Mouse (Mus musculus) layer of hippocampus, adult 8-10 months (tissue): ENCODE data around the gene Gm6904. TPM values are rescaled to one million over a fixed set of nuclear protein-coding genes. Genes with fewer than 3 reads are reported as not detected.
"Not testable (repeated sequence)": the region's sequence is repeated elsewhere in the genome, so short reads cannot be mapped to it uniquely, and the experiment has no call there.

Experiments
- DNase-seq, 2 experiments: peaks; one replicate each; pipeline ENCODE4 v3.0.0; 2022; ENCODE audit warnings: low spot score in 2 of 2
- total RNA-seq, 4 experiments: library from RNA; stranded (reverse); gene quantifications; 2 replicates each; pipeline ENCODE4 v1.2.4; 2022

Gm6904 gene
- total RNA-seq, result not detected

- no peak for DNase-seq
Observed at GRCm38 (mm10) chr14:59260056-59260455, at the start of gene Gm6904. Gene Gm6904 (minus strand): TSS chr14:59260216.

- DNase-seq, result not testable (repeated sequence)
Observed at GRCm38 (mm10) chr14:59297391-59297790, 37.4 kb upstream of the Gm6904 start, which contains the start of gene Phf11a. Gene Phf11a (minus strand): TSS chr14:59297522.

- not testable (repeated sequence) for DNase-seq
Observed at GRCm38 (mm10) chr14:59291769-59292168, 31.8 kb upstream of the Gm6904 start.

GRCm38 (mm10) chr14:59274961-59275360 lies 14.9 kb upstream of the Gm6904 start:
- DNase-seq, result not testable (repeated sequence)

- DNase-seq, result not testable (repeated sequence)
Observed at GRCm38 (mm10) chr14:59255861-59256260, 4.2 kb downstream of the Gm6904 start.

- DNase-seq, result not testable (repeated sequence)
Observed at GRCm38 (mm10) chr14:59250350-59250749, 9.7 kb downstream of the Gm6904 start.

- no peak for DNase-seq
Observed at GRCm38 (mm10) chr14:59233635-59234034, 26.4 kb downstream of the Gm6904 start.

- no peak for DNase-seq
Observed at GRCm38 (mm10) chr14:59232003-59232402, 28.0 kb downstream of the Gm6904 start.

GRCm38 (mm10) chr14:59230331-59230966 lies 29.6 kb downstream of the Gm6904 start:
- DNase-seq, result peak in 1 of 2 experiments; percentile 21

GRCm38 (mm10) chr14:59229822-59230221 lies 30.2 kb downstream of the Gm6904 start:
- DNase-seq, result no peak

- DNase-seq, result no peak
Observed at GRCm38 (mm10) chr14:59226240-59226639, 33.8 kb downstream of the Gm6904 start.

GRCm38 (mm10) chr14:59219241-59219640 lies 40.8 kb downstream of the Gm6904 start:
- no peak for DNase-seq

GRCm38 (mm10) chr14:59209816-59210215 lies 50.2 kb downstream of the Gm6904 start:
- no peak for DNase-seq

- no peak for DNase-seq
Observed at GRCm38 (mm10) chr14:59209003-59209402, 51.0 kb downstream of the Gm6904 start.

GRCm38 (mm10) chr14:59205976-59206583 lies 53.9 kb downstream of the Gm6904 start:
- DNase-seq, result no peak

GRCm38 (mm10) chr14:59205461-59205860 lies 54.6 kb downstream of the Gm6904 start:
- DNase-seq, result no peak

- DNase-seq, result no peak
Observed at GRCm38 (mm10) chr14:59201604-59202215, 58.3 kb downstream of the Gm6904 start.

- peak; percentile 88 to 92 for DNase-seq
Observed at GRCm38 (mm10) chr14:59200711-59201603, 59.1 kb downstream of the Gm6904 start, which contains the start of gene Rcbtb1. Gene Rcbtb1 (plus strand): TSS chr14:59201209.
